Mouse (Mus musculus): Measurements from ENCODE around the gene Rnf141.

DNA sequence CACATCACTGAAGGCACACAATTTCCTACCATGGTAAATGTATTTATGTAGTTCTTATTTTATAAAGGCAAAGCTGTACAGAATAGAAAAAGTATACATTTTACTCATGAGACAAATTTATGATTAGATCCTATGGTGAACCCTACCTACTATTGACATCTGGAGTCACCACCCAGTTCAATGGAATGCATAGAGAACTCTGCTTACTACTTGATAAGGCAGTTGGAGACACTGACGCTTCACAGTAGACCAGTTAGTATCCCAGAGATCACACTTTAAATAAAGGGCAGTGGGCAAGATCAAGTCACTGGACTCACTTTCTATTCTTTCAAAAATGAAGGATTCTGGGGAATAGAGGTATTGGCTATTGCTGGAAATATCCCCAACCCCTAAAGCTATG lies 30.3 kb downstream of the Rnf141 start:
- TF ChIP-seq CTCF (IDR thresholded peaks at IDR 0.05; ENCODE audit: low read depth) (no peak), EP300 (IDR thresholded peaks at IDR 0.05; ENCODE audit: low read depth) (no peak)

Data from heart, postnatal 0 days (tissue).